ENCODE assay signal across 8 mouse cellular contexts in the genomic region with DNA sequence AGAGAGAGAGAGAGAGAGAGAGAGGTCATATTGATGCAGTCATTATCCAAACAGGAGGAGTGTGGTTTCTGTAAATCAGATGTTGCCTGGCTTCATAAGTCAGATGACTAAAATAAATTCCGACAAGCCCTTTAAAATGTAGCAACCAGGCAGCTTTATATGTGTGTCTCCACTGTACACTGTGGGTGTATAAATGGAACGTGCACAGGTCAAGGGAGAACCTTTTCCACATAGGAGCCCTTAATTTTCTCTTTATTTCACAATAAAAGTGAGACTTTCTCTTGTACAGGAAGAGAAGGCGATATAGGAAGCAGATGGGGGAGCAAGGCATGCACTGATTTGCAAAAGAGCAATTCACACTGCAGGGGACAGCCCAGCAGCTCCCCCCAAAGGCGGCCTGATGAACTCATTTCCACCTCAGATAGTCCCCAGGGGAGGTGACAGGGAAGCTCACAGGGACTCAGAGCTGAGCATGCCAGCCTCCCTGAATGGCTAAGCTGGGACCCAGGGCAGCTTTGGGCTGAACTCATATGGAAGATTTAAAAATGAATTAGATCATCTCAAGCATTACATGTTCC.
DNase-seq lines count a peak whose midpoint lies in the region; ATAC-seq and TF ChIP-seq lines count a peak whose summit lies in the region.

No protein-coding gene starts in this region.

- no peak overlapping the region for H3K4me2 ChIP-seq in forebrain, embryonic 11.5 days (ENCODE audit: low read depth, low read length, severe bottlenecking)
- H3K4me2 ChIP-seq in hindbrain, embryonic 15.5 days = no peak overlapping the region
- H3K4me2 ChIP-seq in midbrain, postnatal 0 days (ENCODE audit: low read depth, low read length, poor library complexity, severe bottlenecking) = no peak overlapping the region

- peak; percentile 74 for ATAC-seq in forebrain, embryonic 11.5 days (replicated peaks; ENCODE audit: low FRiP score)
- ATAC-seq in hindbrain, embryonic 15.5 days (ENCODE audit: low FRiP score, low read depth) = peak; percentile 75
- peak; percentile 74; the same call in 1 of the 2 replicates for ATAC-seq in midbrain, postnatal 0 days (ENCODE audit: low FRiP score)

- H3K9ac ChIP-seq in ES-Bruce4 (ENCODE audit: low read depth, poor library complexity, severe bottlenecking) = no peak overlapping the region
- H3K9ac ChIP-seq in forebrain, embryonic 11.5 days (ENCODE audit: low read length) = no peak overlapping the region
- H3K9ac ChIP-seq in hindbrain, embryonic 15.5 days = no peak overlapping the region
- 0 out of 2 replicates have a peak overlapping the region, but pooled peaks have one; percentile 1 for H3K9ac ChIP-seq in midbrain, postnatal 0 days (replicated peaks; ENCODE audit: low read length, poor library complexity, severe bottlenecking)

- no peaks in the 10 kb centered on the region for H3K36me3 ChIP-seq in ES-Bruce4 (ENCODE audit: control insufficient read depth, insufficient read depth, low read length, poor library complexity, severe bottlenecking)
- H3K36me3 ChIP-seq in forebrain, embryonic 11.5 days (ENCODE audit: control insufficient read depth, insufficient read depth, low read length) = no peaks in the 10 kb centered on the region
- H3K36me3 ChIP-seq in hindbrain, embryonic 15.5 days = no peaks in the 10 kb centered on the region
- H3K36me3 ChIP-seq in midbrain, postnatal 0 days (ENCODE audit: insufficient read depth, low read length) = no peaks in the 10 kb centered on the region

- no peaks in the 10 kb centered on the region for H3K9me3 ChIP-seq in ES-Bruce4 (replicated peaks; ENCODE audit: control insufficient read depth, insufficient read depth, low read length, poor library complexity, severe bottlenecking)
- H3K9me3 ChIP-seq in forebrain, embryonic 11.5 days (ENCODE audit: control insufficient read depth, low read length) = no peaks in the 10 kb centered on the region
- no peaks in the 10 kb centered on the region for H3K9me3 ChIP-seq in hindbrain, embryonic 15.5 days
- H3K9me3 ChIP-seq in midbrain, postnatal 0 days (ENCODE audit: low read length) = no peaks in the 10 kb centered on the region

- TF ChIP-seq EP300 in ES-Bruce4 (IDR thresholded peaks at IDR 0.05; ENCODE audit: insufficient read depth, low read depth, low read length) = no peak

- no peaks in the 10 kb centered on the region for H3K4me1 ChIP-seq in ES-Bruce4 (ENCODE audit: control insufficient read depth, insufficient read depth, low read length)
- peaks cover 10% of the 10 kb centered on the region; the same call in 1 of the 2 replicates for H3K4me1 ChIP-seq in forebrain, embryonic 11.5 days (replicated peaks; ENCODE audit: control insufficient read depth, insufficient read depth, low read length)
- H3K4me1 ChIP-seq in hindbrain, embryonic 15.5 days (replicated peaks) = peaks cover 12% of the 10 kb centered on the region
- 0 out of 2 replicates have a peak, but pooled peaks cover 2% of the 10 kb centered on the region for H3K4me1 ChIP-seq in midbrain, postnatal 0 days (ENCODE audit: insufficient read depth, low read length)

- peak; percentile 2 for DNase-seq in cerebellum, adult 9-10 months
- DNase-seq in cerebellum, adult 9-11 months = no peak
- peak; percentile 87 for DNase-seq in forebrain, embryonic 11.5 days (ENCODE audit: low spot score)
- peak; percentile 5 to 60 for DNase-seq in left cerebral cortex, adult 9 months (ENCODE audit: low spot score in 2 of 2)
- peak; percentile 81 for DNase-seq in midbrain, postnatal 0 days (ENCODE audit: low spot score)
- no peak for DNase-seq in c-Kit-positive CD71-positive TER-119-positive erythroid progenitor cells, embryonic 14.5 days (ENCODE audit: low spot score)

- no peak overlapping the region for H3K4me3 ChIP-seq in ES-Bruce4 (ENCODE audit: low read depth, low read length)
- H3K4me3 ChIP-seq in forebrain, embryonic 11.5 days (ENCODE audit: low read depth, low read length) = no peak overlapping the region
- no peak overlapping the region for H3K4me3 ChIP-seq in hindbrain, embryonic 15.5 days
- no peak overlapping the region for H3K4me3 ChIP-seq in midbrain, postnatal 0 days (ENCODE audit: low read depth, low read length)

- 21% methylated on average over 4 of the region's 4 CpGs for WGBS in forebrain, embryonic 11.5 days
- 17% methylated on average over 4 of the region's 4 CpGs for WGBS in hindbrain, embryonic 15.5 days
- WGBS in midbrain, postnatal 0 days = 15% methylated on average over 4 of the region's 4 CpGs

- TF ChIP-seq CTCF in ES-Bruce4 (IDR thresholded peaks at IDR 0.05; ENCODE audit: low read depth, low read length) = peak; percentile 63
- peak; percentile 83 for TF ChIP-seq CTCF in midbrain, postnatal 0 days (IDR thresholded peaks at IDR 0.05)

- H3K27me3 ChIP-seq in ES-Bruce4 (ENCODE audit: control insufficient read depth, insufficient read depth, low read length, poor library complexity, severe bottlenecking) = no peaks in the 10 kb centered on the region
- no peaks in the 10 kb centered on the region for H3K27me3 ChIP-seq in forebrain, embryonic 11.5 days (ENCODE audit: control insufficient read depth, insufficient read depth, low read length)
- H3K27me3 ChIP-seq in hindbrain, embryonic 15.5 days = no peaks in the 10 kb centered on the region
- H3K27me3 ChIP-seq in midbrain, postnatal 0 days (ENCODE audit: insufficient read depth, low read length) = no peaks in the 10 kb centered on the region

- no peak overlapping the region for H3K27ac ChIP-seq in ES-Bruce4 (ENCODE audit: insufficient read depth, low read length)
- no peak overlapping the region for H3K27ac ChIP-seq in forebrain, embryonic 11.5 days (ENCODE audit: low read depth, low read length)
- H3K27ac ChIP-seq in hindbrain, embryonic 15.5 days (replicated peaks) = no peak overlapping the region
- no peak overlapping the region for H3K27ac ChIP-seq in midbrain, postnatal 0 days (ENCODE audit: low read depth, low read length)

- no peak for TF ChIP-seq POLR2A in ES-Bruce4 (IDR thresholded peaks at IDR 0.05; ENCODE audit: insufficient read depth, low read length)

Comparison
In these comparisons a context has a peak if more than half of its experiments do, and no peak if none do; other contexts are left out.
1. DNase-seq: peak in cerebellum, adult 9-10 months (single experiment), forebrain, embryonic 11.5 days (single experiment), left cerebral cortex, adult 9 months (2 of 2) and midbrain, postnatal 0 days (single experiment); none in cerebellum, adult 9-11 months (single experiment) and c-Kit-positive CD71-positive TER-119-positive erythroid progenitor cells, embryonic 14.5 days (single experiment).
2. Peak in every context shown above with its lines, with median percentiles within 50 percentile points of each other: ATAC-seq.